Mouse (Mus musculus): ENCODE results near the gene Zfp30. TPM values are rescaled to one million over a fixed set of nuclear protein-coding genes. Genes with fewer than 3 reads are reported as not detected.

The Zfp30 gene
- polyA plus RNA-seq, 1 experiment from 2014 or later = 3.8 TPM

DNA sequence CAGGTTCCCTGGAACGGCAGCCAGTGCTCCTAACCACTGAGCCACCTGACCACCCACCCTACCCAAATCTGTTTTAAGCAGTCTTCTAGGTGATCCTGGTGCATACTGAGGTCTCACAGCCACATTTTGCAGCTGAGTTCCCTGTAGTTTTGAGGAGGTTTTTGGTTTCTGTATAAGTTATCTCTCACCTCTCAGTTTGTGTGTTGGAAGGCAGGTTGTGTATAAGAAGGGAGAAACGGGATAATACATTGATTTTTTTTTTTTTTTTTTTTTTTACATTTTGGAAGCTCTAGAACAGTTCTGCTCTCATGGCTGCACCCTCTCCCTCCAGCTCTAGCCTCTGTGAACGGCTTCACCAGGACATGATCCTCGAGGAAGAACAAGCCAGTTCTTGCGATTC is 2.1 kb downstream of the Zfp30 start:
- Histone ChIP-seq H3K27ac (no peak overlapping the region), H3K4me3 (peak overlapping the region; percentile 93), H3K27me3 (ENCODE audit: insufficient read depth, poor library complexity, severe bottlenecking) (no peaks in the 10 kb centered on the region), H3K9me3 (no peaks in the 10 kb centered on the region), H3K4me1 (peaks cover 14% of the 10 kb centered on the region; the same call in 1 of the 2 replicates), H3K36me3 (peaks cover 40% of the 10 kb centered on the region)
- 81% methylated on average over 5 of the region's 5 CpGs for WGBS
- DNase-seq (ENCODE audit: low spot score) = no peak

DNA sequence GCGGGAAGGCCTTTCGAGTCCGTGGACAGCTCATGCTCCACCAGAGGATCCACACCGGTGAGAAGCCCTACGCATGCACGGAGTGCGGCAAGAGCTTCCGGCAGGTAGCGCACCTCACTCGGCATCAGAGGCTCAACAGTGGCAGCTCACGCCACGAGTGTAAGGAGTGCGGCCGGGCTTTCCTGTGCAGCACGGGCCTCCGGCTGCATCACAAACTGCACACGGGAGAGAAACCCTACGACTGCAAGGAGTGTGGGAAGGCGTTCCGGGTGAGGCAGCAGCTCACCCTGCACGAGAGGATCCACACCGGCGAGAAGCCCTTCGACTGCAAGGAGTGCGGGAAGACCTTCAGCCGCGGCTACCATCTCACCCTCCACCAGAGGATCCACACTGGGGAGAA is 9.1 kb downstream of the Zfp30 start:
- no peak for DNase-seq (ENCODE audit: low spot score)
- H3K27me3 ChIP-seq (ENCODE audit: insufficient read depth, poor library complexity, severe bottlenecking) = peaks cover 31% of the 10 kb centered on the region
- H3K9me3 ChIP-seq = peaks cover 11% of the 10 kb centered on the region
- no peaks in the 10 kb centered on the region for H3K4me1 ChIP-seq
- peak overlapping the region; percentile 49 for H3K4me3 ChIP-seq
- WGBS = 18% methylated on average over 27 of the region's 27 CpGs
- H3K36me3 ChIP-seq = peaks cover 59% of the 10 kb centered on the region
- no peak overlapping the region for H3K27ac ChIP-seq

DNA sequence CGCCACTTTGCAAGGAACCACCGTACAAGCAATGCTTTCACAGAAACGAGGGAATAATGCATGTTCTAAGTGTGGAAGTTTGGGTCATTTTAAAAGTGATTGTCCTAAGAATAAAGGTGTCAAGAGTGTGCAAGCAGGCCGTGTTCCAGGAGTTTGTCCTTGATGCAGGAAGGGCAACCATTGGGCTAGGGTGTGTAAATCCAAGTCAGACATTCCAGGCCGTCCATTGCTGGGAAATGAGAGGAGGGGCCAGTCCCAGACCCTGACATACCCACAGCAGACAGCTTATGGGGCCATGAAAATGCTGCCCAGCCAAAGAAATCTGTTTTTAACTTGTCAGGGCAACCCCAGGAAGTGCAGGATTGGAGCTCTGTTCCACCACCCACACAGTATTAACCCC is 23.2 kb downstream of the Zfp30 start:
- Histone ChIP-seq H3K9me3 (no peaks in the 10 kb centered on the region), H3K27ac (no peak overlapping the region), H3K4me3 (no peak overlapping the region), H3K4me1 (no peaks in the 10 kb centered on the region), H3K36me3 (no peaks in the 10 kb centered on the region), H3K27me3 (ENCODE audit: insufficient read depth, poor library complexity, severe bottlenecking) (no peaks in the 10 kb centered on the region)
- DNase-seq (ENCODE audit: low spot score) = peak; percentile 51
- 80% methylated on average over 5 of the region's 5 CpGs for WGBS

DNA sequence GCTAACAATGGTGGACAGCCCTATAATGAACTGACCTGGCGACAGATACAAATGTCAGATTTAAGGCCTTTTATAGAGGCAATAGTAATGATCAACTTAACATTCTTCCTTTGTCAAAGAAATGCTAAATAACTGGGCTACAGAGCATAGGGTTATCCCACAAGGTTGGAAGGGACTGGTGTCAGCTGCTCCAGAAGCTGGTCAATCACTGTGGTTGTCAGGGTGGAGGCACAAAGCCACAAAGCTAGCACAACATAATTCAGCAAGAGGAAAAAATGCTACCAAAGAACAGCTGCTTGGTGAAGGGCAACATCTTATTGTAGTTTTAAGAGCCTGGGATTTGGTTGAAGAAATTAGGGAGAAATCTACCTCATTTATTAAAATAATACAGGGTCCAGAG is 28.4 kb downstream of the Zfp30 start:
- Histone ChIP-seq H3K36me3 (no peaks in the 10 kb centered on the region), H3K9me3 (no peaks in the 10 kb centered on the region), H3K27me3 (ENCODE audit: insufficient read depth, poor library complexity, severe bottlenecking) (no peaks in the 10 kb centered on the region), H3K4me3 (no peak overlapping the region), H3K27ac (no peak overlapping the region), H3K4me1 (peaks cover 12% of the 10 kb centered on the region)
- DNase-seq (ENCODE audit: low spot score) = no peak
- 89% methylated on average over 1 of the region's 1 CpGs for WGBS

DNA sequence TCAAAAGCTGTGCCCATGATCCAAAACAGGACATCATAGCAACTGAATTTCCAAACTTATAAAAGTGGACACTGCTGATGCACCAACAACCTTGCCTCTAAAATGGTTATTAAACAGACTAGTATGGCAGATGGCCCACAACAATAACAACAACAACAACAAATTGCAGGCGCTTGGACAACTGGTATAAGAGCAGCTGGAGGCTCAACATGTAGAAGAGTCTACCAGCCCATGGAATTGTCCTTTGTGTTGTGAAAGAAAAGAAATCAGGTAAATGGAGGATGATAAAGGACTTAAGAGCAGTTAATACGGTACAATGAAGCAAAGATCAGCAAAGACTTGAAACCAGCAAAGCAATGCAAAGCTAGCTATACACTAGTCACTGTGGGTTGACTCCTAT is 30.6 kb downstream of the Zfp30 start:
- Histone ChIP-seq H3K4me3 (no peak overlapping the region), H3K27me3 (ENCODE audit: insufficient read depth, poor library complexity, severe bottlenecking) (no peaks in the 10 kb centered on the region), H3K36me3 (0 out of 2 replicates have a peak, but pooled peaks cover 3% of the 10 kb centered on the region), H3K27ac (no peak overlapping the region), H3K4me1 (peaks cover 18% of the 10 kb centered on the region), H3K9me3 (no peaks in the 10 kb centered on the region)
- DNase-seq (ENCODE audit: low spot score) = no peak
- WGBS = 89% methylated on average over 2 of the region's 2 CpGs

DNA sequence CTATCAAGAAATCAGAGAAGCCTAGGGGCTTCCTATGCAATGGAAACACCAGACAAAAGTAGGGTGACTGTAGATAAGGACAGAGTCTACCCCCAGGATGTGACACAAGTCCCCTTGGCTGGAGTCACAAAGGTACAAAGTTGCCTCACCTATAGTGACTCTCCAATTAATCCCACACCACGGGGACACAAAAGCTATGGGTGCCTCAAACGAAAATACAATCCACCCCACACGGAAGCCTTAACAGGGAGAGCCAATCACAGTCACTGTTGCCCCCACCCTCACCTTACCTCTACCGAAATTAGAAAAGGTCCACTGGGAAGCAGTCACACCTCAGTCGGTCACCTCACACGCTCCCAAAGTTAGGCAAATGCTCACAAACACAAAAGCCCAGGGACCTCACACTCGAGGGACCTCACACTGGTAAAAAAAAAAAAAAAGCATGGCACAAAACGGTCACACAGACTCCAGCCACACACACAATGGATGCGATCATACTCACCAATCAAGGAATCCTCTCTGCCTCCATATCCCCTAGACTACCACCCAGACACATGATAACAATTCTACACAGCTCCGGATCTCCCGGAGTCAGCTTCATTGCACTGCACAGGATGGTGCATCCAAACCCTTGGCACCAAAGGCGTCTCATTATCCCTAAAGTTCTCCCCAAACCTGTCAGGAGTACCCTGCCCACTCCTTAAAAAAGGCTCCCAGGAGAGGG is 31.4 kb downstream of the Zfp30 start:
- Histone ChIP-seq H3K36me3 (0 out of 2 replicates have a peak, but pooled peaks cover 3% of the 10 kb centered on the region), H3K27me3 (ENCODE audit: insufficient read depth, poor library complexity, severe bottlenecking) (no peaks in the 10 kb centered on the region), H3K9me3 (no peaks in the 10 kb centered on the region), H3K27ac (peak overlapping the region; percentile 89), H3K4me1 (peaks cover 19% of the 10 kb centered on the region), H3K4me3 (peak overlapping the region; percentile 83)
- WGBS = 5% methylated on average over 12 of the region's 12 CpGs
- no peak for DNase-seq (ENCODE audit: low spot score)

DNA sequence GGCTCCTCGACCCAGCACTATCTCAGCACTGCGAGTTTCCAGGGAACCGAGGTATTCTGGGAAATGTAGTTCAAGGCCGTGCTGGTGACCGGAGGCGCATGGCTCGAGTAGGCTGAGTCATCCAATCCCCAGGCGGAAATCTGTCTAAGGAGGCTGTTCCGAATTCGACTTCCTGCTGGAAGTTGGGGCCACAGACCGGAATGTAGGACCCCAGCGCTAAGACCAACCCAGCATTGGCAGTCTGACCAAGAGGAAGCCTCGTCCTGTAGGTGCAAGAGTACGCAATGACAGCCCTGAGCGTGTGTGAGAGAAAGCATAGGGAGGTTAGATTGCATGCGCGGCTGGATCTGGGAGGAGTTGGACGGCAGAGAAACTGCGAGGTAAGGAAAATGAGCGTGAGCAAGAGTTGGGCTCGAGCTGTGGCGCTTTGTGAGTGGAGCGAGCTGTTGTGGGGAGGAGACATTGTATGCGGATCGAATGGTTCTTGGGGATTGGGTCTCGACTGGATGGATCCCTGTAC is 32.2 kb downstream of the Zfp30 start, which contains the start of gene Zfp790:
Gene Zfp790, plus strand, starts transcription at position 205 of the 520 bp plus-strand sequence.
- Histone ChIP-seq H3K36me3 (peaks cover 5% of the 10 kb centered on the region; the same call in 1 of the 2 replicates), H3K27ac (peak within 1 kb of the TSS; percentile 89), H3K4me1 (peaks cover 19% of the 10 kb centered on the region), H3K9me3 (no peaks in the 10 kb centered on the region), H3K4me3 (peak within 1 kb of the TSS; percentile 83), H3K27me3 (ENCODE audit: insufficient read depth, poor library complexity, severe bottlenecking) (no peaks in the 10 kb centered on the region)
- DNase-seq (ENCODE audit: low spot score) = peak; percentile 98
- whole genome bisulfite sequencing = under 1% methylated on average over 26 of the region's 26 CpGs

DNA sequence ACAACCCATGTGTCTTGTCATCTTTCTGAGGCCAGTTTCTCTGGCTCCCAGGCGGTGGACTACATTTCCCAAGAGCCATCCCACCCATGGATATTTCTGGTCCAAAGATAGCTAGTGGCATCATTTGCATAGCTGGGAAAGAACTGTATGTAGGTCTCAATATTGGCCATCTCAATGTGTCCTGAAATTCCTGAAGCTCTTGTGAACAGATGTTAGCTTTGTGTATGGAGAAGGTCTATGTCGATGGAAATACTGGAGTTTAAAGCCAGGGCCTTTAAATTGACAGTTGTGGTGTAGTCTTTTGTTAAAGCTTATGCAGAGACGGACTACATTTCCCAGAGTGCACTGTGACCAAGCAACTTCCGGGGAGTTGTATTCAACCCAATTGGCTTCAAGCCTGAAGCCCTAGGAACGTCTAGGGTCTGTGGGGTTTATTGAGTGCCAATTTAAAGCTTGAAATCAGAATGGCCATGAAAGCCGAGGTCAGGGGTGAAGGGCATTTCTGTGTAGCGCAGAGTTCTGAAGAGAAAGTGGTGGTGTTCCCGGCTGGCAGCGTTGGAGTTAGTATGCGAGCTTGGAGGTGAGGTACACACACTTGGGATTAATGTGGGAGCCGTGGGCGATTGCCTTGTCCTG is 34.9 kb downstream of the Zfp30 start:
- WGBS = 3% methylated on average over 12 of the region's 12 CpGs
- Histone ChIP-seq H3K4me3 (peak overlapping the region; percentile 71), H3K9me3 (no peaks in the 10 kb centered on the region)

DNA sequence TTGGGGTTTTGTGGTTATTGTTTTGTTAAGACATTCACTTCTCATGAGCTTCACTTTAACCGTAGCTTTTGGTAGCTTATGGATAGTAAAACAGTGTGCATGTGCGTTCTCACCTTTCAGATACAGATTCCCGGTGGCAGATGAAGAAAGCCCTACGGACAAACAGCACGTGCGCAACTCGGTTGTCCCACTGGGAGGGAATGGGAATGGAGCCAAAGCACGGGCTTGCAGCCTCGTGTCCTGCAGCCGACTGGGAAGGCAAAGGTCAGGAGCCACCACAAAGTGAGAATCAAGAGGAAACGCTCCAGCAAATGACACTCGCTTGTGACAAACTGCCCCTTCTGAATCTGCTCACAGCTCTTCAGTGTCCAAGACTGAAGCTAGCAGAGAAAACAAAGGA is 44.2 kb downstream of the Zfp30 start:
- Histone ChIP-seq H3K27me3 (ENCODE audit: insufficient read depth, poor library complexity, severe bottlenecking) (no peaks in the 10 kb centered on the region), H3K27ac (no peak overlapping the region), H3K9me3 (0 out of 2 replicates have a peak, but pooled peaks cover 5% of the 10 kb centered on the region), H3K4me1 (no peaks in the 10 kb centered on the region), H3K36me3 (peaks cover 80% of the 10 kb centered on the region), H3K4me3 (no peak overlapping the region)
- DNase-seq (ENCODE audit: low spot score) = no peak
- WGBS = 91% methylated on average over 12 of the region's 12 CpGs

More for the DNA sequence above, 34.9 kb downstream of the Zfp30 start:
- Histone ChIP-seq H3K27ac (peak overlapping the region; percentile 74), H3K36me3 (peaks cover 30% of the 10 kb centered on the region), H3K4me1 (peaks cover 19% of the 10 kb centered on the region), H3K27me3 (ENCODE audit: insufficient read depth, poor library complexity, severe bottlenecking) (no peaks in the 10 kb centered on the region)
- DNase-seq (ENCODE audit: low spot score) = peak; percentile 90

DNA sequence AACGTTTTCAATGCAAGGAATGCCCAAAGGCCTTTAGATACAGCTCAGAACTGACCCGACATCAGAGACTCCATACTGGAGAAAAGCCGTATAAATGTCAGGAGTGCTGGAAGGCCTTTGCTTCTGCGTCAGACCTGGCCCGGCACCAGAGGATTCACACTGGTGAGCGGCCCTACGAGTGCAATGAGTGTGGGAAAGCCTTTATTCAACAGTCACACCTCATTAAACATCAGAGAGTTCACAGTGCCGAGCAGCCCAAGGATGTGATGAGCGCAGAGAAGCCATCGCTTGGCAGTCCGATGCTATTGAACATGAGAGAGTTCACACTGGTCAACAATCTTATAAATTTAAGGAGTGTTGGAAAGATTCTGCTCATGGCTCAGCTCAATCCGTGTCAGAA is 46.0 kb downstream of the Zfp30 start:
- no peak for DNase-seq (ENCODE audit: low spot score)
- Histone ChIP-seq H3K4me3 (no peak overlapping the region), H3K27ac (no peak overlapping the region), H3K9me3 (0 out of 2 replicates have a peak, but pooled peaks cover 5% of the 10 kb centered on the region), H3K27me3 (ENCODE audit: insufficient read depth, poor library complexity, severe bottlenecking) (no peaks in the 10 kb centered on the region), H3K36me3 (peaks cover 74% of the 10 kb centered on the region), H3K4me1 (no peaks in the 10 kb centered on the region)
- WGBS = 93% methylated on average over 12 of the region's 12 CpGs

DNA sequence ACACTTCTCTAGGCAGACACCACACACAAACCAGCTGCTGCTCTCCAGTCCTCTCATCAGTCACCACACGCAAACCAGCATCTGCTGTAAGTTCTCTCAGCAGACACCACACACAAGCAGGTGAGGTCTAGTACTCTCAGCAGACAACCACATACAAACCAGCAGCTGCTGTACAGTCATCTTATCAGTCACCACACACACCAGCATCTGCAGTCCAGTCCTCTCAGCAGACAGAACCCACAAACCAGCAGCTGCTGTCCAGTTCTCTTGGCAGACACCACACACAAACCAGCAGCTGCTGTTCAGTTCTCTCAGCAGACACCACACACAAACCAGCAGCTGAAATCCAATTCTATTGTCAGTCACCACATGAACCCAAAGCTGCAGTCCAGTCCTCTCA is 53.0 kb downstream of the Zfp30 start:
- Histone ChIP-seq H3K9me3 (no peaks in the 10 kb centered on the region), H3K4me1 (no peaks in the 10 kb centered on the region), H3K27ac (no peak overlapping the region), H3K36me3 (peaks cover 16% of the 10 kb centered on the region), H3K27me3 (ENCODE audit: insufficient read depth, poor library complexity, severe bottlenecking) (no peaks in the 10 kb centered on the region), H3K4me3 (no peak overlapping the region)
- DNase-seq (ENCODE audit: low spot score) = no peak
- WGBS = 95% methylated on average over 1 of the region's 1 CpGs

DNA sequence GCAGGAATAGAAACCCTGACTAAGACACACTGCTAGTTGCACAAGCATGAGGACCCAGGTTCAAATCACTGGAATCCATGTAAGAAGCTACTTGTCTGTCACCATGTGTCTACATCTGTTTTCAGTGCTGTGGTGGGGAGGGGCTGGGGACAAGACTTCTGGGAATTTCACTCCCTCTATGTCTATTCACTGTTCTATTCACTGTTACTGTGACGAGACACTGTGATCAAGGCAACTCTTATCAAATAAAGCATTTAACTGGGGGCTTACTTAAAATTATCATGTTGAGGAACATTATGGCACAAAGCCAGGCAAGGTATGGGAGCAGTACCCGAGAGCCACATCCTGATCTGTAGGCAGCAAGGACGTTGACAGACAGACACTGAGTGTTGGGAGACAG is 55.5 kb downstream of the Zfp30 start:
- WGBS = 87% methylated on average over 3 of the region's 3 CpGs
- Histone ChIP-seq H3K4me3 (no peak overlapping the region), H3K27ac (no peak overlapping the region), H3K9me3 (no peaks in the 10 kb centered on the region), H3K27me3 (ENCODE audit: insufficient read depth, poor library complexity, severe bottlenecking) (no peaks in the 10 kb centered on the region), H3K4me1 (no peaks in the 10 kb centered on the region), H3K36me3 (peaks cover 7% of the 10 kb centered on the region; the same call in 1 of the 2 replicates)
- no peak for DNase-seq (ENCODE audit: low spot score)

DNA sequence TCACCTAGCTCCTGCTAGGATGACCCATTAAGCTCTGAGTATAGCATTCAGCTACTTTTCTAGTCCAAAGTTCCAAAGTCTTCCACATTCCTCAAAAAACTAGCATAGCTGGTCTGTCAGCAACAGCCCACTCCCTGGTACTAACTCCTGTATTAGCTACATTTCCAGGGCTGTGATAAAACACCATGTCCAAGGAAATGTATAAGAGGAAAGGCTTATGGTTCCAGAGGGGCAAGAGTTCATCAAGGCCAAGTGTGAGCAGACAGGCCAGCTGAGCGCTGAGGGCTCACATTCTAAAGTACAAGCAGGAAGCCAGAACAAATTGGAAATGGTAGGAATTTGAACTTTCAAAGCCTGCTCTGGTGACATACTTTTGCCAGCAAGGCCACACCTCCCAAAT is 58.3 kb downstream of the Zfp30 start:
- Histone ChIP-seq H3K9me3 (no peaks in the 10 kb centered on the region), H3K36me3 (peaks cover 30% of the 10 kb centered on the region), H3K4me1 (no peaks in the 10 kb centered on the region), H3K27ac (no peak overlapping the region), H3K27me3 (ENCODE audit: insufficient read depth, poor library complexity, severe bottlenecking) (no peaks in the 10 kb centered on the region), H3K4me3 (no peak overlapping the region)
- WGBS = 95% methylated on average over 1 of the region's 1 CpGs
- DNase-seq (ENCODE audit: low spot score) = no peak
